Mouse (Mus musculus) urinary bladder, postnatal 4 days (tissue): ENCODE data around the gene A130010J15Rik.

Experiments used
- DNase-seq, 2 experiments: peaks; one replicate each; pipeline ENCODE4 v3.0.0; 2021 to 2022; ENCODE audit warnings: low spot score in 2 of 2

Gene A130010J15Rik

DNA sequence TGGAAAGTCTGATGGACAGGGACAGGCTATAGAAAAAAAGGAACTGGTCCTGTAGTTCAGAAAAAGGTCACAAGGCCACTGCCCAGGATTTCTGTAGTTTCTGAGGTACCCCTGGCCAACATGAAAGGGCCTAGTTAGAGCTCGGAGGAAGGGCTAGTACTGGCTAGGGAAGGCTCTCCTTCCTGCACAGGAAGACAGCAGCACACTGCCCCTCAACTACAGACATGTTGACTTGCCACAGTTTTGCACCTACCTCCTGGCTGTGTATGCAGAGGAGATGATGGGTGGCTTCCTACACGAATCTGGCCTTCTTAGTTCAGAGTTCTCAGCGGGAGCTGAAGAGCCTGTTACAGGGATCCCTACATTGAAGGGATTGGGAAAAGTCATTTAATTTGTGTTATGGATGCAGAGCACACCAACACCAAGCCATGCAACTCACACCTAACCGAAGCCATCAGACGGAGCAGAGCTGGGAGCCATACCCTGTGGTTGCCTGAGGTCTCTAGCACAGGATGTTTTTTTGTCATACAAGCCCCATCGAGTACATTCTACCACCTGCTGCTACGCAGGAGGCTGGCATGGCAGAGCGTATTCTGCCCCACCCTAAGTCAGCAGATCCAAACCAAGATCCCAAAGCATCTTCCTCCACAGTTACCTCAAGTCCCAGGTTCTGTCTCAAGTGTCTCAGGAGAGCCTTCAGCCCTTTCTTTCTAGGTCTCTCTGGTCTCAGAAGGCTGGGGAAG lies 33.0 kb downstream of the A130010J15Rik start:
- no peak for DNase-seq

DNA sequence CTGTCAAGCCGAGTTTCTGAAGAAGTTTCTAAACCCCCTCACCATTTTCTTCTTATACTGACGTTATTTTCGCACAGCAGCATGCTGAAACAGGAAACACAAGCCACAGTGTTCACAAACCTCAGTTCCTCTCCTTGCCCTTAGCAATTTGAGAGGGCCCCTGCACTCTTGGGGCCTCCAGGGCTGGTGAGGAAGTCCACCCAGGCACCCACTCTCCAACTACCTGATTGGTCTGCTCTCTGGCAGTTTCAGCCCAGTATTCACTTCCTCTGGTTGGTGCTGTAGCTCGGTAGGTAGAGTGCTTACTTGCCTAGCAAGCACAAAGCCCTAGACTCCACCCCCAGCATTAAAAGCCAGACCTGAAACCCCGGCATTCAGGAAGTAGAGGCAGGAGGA lies 33.5 kb downstream of the A130010J15Rik start, which contains the start of gene Traf3ip3:
Gene Traf3ip3 (minus strand): TSS at position 321 of the 396 bp plus-strand sequence.
- no peak for DNase-seq

DNA sequence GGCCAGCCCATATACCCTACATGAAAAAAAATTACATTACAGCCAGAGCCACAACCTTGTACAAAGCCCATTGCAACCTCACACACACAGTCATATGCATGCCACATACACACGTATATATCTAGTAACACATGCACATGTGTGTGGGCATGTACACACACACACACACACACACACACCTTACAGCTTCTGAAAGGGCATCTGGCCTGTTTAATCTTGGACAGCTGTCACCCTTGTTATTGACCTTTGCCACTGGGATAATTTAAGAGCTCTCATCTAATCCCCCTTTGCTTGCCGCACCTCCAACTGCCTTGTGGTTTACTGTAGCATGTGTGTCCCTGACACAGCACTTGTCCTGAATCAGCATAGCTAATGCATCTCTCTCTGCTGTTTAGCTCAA lies 36.0 kb downstream of the A130010J15Rik start:
- no peak for DNase-seq

DNA sequence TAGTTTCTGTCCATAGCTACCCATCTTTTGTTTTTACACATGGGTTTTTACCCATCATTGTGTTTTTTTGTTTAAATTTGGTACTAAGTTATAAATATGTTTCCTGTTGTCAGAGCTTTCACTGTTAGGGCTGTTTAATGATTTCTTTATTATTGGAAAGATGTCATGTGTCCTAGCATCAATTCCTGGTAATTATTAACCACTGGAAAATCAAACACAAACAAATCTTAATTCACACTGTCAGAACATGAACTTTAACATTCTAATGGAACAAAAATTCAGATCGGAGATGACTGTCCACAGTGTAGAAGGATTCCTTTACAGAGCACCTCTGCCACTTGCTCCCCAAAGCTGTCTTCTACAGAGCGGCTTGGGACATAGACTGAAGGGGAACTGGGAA lies 37.6 kb downstream of the A130010J15Rik start:
- no peak for DNase-seq

DNA sequence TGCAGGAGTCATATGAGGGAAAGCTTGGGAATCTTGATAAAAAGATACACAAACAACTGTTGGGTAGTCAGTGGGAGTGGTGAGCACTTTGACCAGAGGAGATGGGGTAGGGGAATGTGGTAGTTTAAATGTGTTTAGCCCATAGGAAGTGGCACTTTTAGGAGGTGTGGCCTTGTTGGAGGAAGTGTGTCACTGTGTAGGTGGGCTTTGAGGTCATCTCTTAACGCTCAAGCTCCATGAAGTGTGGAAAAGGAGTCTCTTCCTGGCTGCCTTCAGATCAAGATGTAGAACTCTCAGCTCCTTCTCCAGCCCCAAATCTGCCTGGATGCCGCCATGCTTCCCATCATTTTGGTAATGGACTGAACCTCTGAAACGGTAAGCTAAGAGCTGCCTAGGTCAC lies 39.7 kb downstream of the A130010J15Rik start, which contains the start of gene Lamb3:
Gene Lamb3 (plus strand): TSS at position 197 of the 400 bp plus-strand sequence.
- no peak for DNase-seq

DNA sequence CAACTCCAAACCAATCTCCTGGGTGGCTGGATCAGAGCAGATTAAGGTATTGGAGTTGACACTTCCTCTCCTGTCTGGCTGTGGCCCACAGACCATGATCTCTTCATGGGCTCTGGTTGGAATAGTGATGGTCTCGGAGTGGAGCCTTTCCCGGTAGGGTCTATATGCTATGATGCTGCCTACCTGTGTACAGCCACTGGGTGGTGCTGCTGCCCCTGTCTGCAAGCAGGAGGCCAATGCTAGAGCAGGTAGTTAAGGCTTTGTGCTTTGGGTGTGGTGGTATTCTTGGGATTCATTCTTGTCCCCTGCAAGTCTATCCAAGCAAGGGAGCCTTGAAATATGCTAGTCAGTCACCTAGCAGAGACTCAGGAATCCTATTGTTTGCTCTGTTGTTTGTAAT lies 40.3 kb downstream of the A130010J15Rik start:
- no peak for DNase-seq

DNA sequence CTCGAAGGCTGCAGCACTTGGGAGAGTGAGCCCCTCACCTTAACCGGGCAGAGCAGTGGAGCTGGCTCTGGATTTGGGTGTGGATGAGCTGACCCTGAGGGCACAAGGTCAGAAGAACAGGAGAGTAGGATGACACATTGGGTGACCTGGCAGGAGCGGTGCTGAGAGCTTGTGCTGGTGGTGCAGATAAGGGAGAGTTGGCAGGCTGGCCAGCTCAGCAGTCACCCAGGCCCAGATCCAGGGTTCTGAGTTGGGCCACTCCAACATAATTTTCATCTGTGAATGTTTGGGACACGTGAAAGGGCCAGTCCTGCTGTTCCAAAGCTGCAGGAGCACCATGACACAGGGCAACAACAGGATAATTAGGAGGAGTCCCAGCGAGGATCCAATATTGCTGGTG lies 43.5 kb downstream of the A130010J15Rik start:
- no peak for DNase-seq

DNA sequence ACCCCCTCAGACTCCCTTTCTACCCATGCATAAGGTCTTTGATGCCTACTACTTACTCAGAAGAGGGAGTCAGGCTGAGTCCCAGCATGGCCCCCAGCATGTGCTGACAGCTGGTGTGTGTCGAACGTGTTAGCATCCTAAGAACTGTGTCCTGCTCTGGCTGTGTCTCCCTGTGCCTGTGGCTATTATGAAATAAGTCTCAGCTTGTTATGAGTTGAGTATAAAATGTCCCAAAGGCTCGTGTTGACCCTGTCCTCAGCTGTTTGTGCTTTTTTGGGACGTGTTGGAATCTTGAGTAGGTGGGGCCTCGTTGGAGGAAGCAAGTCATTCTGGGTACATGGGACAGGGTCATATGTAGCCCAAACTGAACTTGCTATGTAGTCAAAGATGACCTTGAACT lies 46.2 kb downstream of the A130010J15Rik start:
- no peak for DNase-seq

DNA sequence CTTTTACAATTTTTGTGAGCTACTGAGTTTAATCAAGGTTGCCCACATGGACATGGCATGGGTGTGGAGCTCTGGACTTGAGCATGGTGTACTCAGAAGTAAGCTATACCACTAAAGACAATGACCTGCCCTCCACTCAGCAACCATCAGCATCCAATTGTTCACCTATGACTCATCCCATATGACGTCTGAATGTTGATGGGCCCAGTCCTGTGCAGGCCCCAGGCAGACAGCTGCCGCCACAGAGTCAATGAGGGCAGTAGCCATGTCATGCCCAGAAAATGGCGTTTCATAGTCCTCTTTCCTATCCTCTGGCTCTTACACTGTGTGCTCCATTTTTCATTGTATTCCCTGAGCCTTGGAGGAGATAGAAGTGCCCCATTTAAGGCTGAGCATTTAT lies 48.2 kb downstream of the A130010J15Rik start:
- DNase-seq: no peak

DNA sequence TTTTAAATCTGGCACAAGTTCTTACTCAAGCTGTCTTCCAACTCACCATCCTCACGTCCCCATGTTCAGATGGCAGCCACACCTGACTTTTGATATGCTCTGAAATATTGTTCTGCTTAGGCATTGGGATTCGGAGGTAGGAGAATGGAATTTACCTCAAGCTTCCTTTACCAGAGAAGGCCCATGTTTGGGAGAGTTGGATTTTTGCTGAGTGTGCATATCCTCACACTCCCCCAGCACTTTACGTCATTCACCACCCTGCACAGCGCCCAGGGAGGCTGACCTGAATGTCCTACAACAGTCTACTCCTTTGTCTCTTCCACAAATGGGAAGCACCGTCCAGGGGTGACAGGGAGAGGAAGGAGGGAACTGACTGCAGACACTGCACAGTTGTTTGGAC lies 52.6 kb downstream of the A130010J15Rik start:
- no peak for DNase-seq

DNA sequence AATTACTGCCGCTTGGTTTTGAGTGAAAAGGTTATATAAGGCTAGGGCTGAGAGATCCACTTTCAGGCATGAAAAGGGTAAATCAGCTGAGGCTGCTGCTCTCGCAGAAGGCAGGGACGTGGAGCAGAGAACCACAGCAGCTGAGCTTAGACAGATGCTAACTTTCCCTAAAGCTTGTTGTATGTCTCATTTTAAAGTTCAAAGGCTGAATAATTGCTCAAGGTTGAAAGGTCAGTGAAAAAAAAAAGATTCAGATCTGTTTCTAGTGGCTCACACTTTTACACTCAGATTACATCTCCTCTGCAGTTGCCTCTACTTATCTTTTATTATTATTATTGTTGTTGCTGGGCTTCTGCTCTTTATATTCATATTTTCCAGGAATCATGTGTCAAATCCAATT lies 57.7 kb downstream of the A130010J15Rik start:
- no peak for DNase-seq

DNA sequence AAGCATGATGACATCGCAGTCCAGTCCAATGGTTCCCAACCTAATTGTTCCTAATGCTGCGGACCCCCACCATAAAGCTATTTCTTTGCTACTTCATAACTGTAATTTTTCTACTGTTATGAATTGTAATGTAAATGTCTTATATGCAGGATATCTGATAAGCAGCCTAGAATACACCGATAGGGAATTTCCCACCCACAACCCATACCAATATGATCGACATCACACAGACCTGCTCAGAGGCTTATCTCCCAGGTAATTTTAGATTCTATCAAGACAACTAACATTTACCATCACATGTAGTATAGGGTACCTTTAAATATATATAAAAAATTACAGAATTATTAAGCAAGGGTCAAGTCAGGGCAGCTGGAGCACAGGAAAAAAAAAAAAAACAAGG lies 58.3 kb downstream of the A130010J15Rik start:
- DNase-seq: no peak

DNA sequence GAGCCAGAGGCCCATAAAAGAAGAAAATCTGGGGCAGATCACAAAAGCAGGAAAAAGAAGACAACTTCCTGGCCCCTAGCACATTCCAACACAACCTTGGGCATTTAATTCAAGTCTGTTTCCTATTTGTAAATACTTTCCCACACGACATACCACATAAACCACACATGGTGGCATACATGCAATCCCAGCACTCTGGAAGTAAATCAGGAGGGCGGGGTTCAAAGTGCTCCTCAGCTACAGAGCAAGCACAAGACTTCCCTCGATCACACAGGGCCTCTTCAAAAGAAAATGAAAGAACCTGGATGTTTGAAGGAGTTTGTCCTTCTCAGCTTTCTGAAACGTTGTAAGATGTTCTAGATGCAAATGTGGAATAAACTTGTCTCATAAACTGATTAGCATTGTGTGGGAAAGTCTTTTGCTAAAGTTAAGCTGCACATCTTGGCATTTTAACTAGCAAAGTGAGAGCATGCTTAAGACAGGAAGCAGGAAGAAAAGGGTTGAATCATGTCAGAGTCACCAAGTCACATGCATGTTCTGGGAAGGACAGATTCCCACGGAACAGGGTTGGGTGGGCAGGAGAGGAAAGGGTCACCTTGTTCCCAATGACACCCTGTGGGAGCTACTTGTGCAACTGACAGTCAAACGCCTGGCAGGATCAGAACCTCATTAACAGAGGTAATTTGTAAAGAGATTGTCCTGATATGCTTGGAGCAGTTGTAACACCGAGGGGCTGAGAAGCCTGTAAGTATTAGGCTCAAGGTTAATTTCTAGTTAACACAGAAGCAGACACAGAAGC lies 59.1 kb downstream of the A130010J15Rik start:
- DNase-seq: no peak
